Mouse (Mus musculus) thymus, postnatal 25 days (tissue): Measurements from ENCODE around the gene Galnt12.
A peak's percentile ranks its signal among the peaks of the same experiment; 100 is the strongest.

Experiments
- DNase-seq: peaks from one replicate; pipeline ENCODE4 v3.0.0; 2022

Gene Galnt12

DNA sequence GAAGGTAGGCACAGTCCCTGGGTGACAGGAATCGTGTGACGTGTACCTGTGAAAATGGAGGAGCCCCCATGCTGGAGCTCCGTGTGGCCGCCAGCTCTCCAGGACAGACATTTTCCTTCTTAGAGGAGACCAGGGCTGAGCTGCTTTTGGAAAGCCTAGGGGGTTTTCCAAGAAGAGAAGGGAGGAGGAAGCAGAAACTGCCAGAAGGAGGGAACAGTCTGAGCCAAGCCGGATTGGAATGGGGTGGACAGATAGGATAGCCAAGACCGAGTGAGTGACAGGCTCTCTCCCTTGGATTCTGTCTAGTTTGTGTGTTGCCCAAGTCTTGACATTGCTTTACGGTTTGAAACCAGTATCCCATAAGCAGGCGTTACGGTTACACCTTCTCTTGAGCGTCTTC, 11.9 kb downstream of the Galnt12 start:
- no peak for DNase-seq

DNA sequence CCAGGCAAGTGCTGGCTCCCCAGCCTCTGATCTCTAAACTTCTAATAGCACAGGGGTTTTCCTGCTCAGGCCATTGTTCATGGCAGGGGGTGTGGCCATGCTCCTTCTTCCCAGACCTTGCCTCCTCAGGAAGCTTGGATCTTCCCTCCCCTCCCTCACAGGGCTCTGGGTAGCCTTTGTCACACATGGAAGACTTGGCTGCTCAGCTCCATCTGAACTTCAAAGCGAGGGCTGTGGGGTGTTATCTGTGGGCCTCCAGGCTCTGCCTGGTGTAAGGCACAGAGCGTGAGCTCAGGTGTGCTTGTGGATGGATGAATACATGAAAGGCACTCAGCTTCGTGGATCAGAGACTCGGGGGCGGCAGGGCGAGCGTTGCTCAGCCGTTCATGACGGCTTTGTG, 20.2 kb downstream of the Galnt12 start:
- DNase-seq = no peak

DNA sequence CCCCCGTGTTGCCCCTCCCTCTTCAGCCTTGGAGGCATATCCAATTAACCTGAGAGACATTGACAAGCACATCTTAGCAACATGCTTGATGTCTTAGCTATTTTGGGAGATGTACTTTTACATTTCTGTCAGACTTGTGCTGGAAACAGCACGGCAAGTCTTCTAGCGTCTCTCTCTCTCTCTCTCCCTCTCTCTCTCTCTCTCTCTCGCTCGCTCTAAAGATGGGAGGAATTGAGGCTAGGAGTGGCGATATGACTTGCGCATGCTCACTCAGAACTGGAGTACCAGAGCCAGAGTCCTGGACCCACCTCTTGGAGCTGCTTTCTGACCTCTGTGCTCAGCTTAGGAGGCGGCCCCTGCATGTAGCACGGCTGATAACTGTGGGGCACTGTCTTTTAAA, 20.9 kb downstream of the Galnt12 start:
- DNase-seq = no peak

DNA sequence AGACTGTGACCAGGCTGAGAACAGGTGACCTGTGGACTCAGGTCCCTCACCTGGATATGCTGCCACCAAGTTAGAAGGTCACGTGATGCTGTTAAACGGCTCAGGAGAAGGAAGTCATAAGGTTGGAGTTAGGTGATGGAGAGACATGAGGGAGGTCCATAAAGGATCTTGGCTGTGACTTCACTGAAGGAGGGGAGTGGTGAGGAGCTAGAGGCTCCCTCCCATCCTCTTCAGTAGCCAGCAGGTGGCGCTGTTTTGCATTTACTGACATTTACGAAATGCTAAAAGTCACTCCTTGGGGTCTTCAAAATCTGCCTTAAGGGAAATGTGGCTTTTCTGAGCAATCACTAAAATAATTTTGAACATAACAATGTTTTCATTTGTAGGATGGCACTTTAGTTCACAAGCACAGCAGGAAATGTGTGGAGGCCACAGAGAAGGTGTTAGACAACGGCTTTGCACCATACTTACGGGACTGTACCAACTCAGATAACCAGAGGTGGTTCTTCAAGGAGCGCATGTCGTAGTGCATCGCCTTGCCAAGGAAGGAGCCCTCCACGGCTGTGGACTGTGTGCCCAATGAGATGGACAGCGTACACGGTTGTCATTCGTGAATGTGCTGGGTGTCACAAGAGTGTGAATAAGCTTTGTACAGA, 30.5 kb downstream of the Galnt12 start:
- peak; percentile 49 for DNase-seq

DNA sequence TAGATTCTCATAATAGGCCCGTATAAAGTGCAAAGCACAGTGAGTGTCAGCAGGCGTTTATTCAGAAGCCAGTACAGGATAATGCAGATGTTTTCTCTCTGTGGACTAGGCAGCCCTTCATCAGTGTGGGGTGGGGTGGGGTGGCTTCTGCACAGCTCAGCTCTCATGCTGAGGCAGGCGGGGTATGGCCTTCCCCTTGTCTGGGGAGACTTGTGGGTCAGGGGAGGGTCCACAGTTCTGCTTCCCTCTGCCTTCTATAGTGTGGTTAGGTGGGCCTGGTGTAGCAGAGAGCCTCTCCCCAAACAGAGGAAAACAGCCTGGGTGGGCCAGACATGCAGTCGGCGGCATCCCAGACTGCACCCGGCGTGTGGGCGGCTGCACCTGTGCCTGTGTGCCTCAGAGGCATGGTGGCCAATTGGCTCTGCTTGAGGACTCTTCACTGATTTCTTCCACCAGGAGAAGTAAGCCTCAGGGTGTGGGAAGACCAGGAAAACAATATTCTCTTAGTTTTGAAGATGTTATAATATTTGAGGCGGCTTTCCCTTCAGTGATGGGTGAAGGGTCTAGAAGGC, 32.5 kb downstream of the Galnt12 start:
- no peak for DNase-seq

DNA sequence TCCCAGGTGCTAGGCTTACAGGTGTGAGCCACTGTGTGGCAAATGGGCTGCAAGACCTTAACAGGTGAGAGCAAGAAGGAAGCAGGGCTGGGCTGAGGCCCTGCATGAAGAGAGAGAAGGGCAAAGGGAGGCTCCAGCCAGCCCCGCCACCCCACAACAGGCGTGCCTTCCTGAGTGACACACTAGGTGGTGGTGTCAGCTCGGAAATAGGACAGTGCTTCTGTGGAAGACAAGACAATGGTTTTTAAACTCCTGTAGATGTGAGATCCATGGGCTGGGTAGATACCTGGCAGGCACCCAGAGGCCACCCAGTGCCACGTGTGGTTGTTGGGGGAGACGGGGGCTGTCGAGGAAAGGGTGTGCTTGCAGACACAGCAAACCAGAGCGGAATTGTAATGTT, 36.8 kb downstream of the Galnt12 start:
- no peak for DNase-seq

DNA sequence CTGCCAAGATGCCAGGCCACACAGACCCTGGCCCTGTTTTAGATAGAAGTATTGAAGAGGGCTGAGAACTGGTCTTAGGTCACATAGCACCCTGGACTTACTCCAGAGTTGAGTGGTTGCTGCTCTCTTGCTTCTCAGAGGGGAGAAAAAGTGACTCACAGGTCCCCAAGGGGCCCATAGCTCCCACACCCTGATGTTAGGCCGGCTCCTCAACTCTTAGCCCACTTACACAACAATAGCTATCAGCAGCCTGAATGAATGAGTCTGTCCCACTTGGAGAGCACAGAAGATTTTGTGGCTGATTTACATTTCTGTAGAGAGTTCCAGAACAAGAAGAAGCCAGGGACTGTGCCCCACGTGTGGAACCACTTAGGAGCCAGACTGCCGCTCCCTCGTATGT, 37.9 kb downstream of the Galnt12 start:
- DNase-seq = no peak

DNA sequence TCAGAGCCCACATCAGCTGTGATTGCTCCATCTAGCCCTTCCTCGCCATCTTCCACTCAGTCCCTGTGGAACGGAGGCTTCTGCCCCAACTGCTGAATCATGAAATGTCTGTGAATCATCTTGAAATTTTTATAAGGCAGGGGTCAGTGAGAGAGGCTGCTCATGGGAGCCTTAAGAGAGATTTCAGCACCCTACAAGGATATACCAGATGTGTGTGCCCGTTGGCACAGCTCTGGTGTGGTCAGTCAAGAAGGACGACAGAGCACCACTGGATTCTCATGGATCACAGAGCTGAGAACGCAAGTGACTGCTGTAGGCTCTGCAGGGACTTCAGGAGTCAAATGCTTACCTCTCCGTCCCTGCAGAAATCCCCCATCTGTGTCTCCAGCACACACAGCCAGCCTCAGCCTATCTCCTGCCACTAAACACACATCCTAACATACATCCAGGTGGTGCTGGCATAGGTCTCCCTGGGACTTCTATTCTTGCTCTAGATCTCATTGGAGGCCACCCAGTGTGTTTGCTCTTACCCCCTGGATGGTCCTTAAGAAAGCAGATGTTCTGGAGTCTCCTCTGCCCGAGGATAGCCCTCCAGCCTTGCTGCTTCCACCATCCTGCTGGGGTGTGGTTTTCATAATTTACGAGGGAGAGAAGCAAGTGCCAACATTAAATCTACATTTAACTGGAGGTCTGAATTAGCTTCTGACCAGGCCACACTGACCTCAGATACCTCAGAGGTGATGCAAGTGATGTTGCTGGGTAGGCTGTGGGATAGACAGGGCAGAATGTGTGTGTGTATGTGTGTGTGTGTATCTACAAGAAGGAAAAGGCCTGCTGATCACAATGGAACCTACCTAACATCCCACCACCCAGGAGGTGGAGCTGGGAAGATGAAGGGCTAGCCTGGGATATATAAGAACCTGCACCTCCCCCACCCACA, 38.7 kb downstream of the Galnt12 start:
- no peak for DNase-seq

DNA sequence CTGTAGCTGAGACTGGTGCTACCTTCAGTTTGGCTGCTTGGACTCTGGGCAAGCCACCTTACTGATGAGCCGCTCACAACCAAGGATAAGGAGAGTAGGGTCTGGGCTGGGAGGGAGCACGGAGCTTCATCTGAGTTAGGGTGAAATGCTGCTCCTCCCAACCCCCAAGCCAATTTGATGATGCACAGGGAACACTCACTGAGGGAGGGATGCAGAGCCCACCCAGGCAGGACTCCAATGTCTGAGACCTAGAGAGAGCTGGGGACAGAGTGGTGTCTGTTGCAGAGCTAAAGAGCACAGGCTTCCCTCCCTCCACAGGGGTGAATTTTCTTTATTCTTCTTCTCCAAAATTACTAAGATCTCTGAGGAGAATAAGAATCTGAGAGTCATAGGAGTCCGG, 40.2 kb downstream of the Galnt12 start:
- DNase-seq = no peak

DNA sequence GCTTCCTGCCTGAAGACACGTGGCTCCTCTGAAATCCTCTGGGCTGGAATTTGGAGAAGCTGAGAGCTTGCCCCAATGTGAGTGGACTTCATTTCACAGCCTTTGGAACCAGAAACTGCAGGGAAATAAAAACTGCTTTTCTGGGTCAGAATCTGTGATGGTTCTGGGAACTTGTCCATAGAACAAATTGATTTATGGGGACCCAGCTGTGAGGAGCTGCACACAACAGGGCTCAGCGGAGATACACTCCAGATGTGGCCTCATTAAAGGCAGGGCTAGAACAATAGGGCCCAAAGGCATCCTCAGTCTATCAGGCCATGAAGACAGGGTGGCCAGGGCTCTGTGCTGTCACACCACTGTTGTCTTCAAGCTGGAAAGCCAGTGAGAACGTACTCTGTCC, 40.7 kb downstream of the Galnt12 start:
- DNase-seq = no peak

DNA sequence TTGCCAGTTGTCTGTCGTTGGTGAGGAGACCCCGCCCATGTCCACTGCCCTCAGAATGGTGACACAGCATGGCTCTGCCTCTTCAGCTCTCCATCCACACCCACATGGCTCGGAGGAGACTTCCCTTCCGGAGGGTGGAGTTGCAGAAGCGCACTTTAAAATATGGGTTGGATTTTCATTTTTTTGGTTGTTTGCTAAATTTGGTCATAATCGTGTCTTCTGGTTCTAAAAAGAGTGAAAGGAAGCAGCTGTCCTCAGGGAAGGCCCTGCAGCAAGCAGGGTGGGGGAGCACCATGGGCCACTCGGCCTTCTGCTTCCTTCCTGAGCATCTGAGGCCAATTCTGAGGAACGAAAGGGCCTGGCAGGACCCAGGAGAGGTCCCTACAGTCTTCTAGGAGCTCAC, 45.0 kb downstream of the Galnt12 start:
- DNase-seq = no peak

DNA sequence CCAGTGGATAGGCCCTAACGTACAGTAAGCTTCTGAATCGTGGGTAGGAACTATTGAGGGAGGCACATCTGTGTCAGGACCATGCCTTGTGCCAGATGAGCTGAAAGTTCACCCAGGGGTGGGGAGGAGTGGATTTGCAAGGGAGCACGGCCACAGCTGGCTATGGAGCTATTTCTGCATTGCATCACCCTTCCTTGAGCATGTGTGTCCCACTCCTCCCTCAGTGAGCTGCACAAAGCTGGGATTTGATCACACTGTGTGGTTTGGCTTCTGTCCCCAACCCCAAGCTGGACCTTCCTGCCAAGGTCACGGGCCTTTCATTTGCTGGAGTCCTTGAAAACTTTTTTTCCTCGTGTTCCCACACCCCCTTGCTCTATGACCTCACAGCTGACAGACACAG, 45.8 kb downstream of the Galnt12 start:
- no peak for DNase-seq

DNA sequence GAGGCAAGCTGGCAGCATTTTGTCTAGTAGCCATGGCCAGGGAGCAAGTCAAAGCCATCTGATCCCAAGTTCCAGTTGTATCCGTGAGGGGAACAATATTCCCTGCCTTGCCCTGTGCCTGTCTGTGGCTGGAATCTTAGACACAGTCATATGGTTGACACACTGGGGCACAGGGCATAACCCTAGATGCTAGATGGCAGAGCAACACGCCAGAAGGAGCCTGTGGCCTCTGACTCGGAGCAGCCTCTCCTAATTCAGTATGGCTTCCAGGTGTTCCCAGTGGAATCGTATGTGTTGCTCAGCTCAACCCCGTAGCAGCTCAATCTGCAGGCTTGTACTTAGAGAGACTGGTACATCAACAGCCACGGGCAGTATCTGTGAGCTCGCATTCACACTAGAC, 46.7 kb downstream of the Galnt12 start:
- no peak for DNase-seq

DNA sequence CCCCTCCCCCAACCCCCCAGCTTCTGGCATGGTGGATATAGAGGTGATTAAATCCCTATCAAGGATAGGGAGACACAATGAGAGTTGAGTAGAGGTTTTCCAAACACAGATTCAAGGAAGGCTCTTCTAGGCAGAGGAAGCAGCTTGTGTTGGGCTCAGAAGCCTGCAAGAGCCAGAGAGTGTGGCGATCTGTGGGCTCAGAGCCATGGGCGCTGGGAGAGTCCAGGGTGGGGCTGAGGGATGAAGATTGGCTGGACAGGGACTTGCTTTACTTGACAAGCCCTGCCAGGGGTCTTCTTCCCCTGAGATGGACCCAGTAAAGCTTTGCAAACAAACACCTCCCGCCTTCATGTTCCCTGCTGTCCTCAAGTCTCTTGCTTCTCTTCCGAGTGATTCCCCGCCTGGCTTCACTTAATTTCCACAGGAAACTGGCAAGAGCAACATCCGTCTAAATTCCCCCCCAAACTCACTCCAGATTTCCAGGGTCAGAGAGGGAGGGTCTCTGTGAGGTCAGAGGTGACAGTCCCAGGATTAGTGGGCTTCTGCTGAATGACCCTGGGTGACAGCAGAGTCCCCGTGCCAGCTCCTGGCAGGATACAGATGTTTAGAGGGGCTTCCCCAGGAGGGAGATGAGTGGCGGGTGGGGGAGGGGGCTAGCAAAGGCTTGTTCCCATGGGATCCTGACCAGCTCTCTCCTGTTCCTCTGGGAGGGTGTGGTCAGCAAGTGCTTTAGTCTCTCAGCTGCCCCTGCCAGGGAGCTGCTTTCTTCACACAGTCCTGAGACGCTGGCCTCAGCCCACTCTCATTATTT, 47.5 kb downstream of the Galnt12 start:
- no peak for DNase-seq

DNA sequence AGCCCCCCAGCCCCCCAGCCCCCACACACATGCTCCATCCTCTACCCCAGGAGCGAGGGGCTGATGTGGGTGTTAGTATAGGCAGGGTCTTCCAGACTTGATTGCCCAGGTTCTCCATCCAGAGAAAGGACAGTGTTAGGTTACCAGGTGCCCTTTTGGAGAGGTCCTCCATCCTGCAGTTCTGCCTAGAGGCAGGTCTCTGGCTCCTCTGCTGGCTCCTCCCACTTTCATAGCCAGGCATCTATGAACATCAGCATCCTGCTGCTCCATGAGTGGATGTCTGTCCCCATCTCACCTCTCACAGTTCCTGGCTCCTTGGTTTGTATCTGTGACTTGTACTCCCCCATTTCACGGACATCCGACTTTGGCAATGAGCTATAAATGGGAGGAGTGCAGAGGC, 48.6 kb downstream of the Galnt12 start:
- no peak for DNase-seq

DNA sequence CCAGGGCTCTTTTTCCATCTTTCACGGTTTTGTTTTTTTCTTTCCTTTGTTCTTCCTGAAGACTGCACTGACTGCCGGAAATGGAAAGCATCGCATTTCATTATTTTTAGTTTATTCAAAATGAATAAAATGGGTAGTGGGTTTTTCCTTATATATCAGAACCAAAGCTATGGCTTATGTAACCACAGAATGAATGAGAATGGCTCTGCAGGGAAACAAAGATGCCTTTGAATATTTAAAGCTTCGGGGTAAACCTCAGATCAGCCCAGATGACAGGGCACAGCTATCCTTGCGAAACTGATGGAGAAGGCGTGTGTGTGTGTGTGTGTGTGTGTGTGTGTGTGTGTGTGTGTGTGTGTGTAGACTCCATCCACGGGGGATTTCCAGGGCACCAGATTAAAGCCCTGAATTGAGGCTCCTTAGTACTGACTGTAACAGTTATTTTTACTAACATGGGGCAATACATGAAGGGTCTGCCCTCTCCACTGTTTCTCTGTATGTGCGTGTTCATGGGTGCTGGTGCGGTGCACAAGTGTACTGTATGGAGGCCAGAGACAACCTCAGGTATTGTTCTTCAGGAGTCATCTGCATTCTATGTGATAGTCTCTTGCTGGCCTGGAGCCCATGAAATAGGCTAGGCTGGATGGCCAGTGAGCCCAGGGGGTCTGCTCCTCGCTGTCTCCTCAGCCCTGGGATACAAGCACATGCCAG, 49.9 kb downstream of the Galnt12 start:
- no peak for DNase-seq

DNA sequence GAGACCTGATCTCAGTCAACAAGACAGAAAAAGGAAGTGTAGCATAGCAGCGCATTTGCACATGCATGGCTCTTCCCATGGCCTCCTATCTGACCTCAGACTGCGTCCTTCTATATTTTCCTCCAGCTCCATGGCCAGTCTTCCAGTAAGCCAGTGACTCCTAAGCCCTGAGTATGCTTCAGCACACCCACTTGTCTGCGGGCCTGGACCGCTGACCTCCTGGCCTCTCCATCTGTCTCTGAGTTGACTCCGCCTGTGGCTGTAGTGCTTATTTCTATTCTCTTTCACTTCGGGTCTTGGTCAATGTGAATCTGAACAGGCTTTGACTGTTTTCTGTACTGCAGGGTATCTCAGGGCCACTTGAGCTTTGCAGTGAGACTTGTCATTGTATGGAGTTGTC, 52.1 kb downstream of the Galnt12 start:
- DNase-seq = no peak

DNA sequence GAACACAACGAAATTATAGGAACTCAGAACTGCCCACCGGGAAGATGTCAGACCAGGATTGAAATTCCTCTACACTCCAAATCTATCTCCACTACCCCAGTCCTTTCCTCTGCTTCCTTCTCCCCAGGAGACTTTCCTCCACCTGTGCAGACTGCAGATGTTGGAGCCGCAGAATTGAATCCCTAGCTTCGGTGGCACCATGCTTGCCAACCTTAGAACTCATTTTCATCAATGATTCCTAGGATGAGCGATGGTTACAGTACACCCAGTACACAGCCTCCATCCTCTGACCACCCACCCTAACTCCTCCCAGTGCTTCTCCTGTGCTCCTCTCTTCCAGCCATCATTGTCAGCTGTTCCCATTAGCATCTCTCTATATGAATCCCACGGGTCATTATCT, 53.6 kb downstream of the Galnt12 start:
- DNase-seq = no peak

DNA sequence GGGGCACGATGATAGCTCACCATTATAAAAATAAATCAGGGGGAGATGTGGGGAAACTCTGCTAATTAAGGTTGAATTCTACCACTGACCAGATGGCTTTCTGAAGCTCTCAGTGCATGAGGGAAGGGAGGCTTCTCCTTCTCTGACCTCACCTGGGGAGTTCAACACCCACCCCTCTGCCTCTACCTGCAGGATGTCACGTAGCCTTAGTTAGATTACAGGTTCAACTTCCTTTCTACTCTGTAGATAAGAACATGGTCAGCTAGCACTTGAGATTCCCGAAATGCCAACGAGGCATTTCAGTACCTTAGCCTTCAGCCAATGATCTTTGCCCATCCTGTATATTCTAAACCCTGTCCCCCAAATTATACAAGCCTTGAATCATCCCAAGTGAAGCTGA, 54.9 kb downstream of the Galnt12 start:
- no peak for DNase-seq

DNA sequence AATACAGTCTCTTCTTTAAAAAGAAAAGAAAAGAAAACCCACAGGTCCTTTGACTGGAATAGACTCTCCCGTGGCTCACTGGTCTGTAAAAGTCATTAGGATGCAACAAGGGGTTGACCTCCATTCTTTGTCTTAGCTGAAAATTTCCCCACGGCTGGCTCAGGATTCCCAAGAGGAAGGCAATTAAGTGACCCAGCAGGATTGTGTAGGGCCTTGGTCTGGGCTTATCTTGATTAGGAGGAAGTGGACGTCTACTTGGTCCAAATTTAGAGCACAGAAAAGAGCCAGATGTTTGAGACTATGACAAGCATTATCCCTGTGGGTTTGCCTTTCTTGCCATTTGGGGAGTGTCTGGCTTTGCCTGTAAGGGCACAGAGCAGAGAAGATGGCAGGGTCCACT, 58.3 kb downstream of the Galnt12 start:
- no peak for DNase-seq

DNA sequence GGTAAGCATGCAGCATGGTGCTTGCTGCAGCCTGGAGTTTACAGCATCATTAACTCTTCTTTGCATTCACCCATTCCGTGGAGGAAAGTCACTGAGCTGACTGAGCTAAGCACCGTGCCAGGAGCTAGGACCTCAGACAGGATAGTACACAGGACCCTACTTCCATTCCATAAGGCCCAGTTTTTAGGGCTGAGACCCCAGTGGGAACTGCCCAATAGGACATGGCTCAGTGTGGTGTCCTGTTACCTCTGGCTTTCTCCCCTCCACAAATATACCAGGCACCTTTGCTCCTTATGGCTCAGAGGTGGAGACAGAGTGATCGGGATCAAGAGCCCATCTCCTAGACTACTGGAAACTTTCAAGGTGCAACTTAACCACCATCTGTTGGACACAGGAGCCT, 59.1 kb downstream of the Galnt12 start:
- no peak for DNase-seq

DNA sequence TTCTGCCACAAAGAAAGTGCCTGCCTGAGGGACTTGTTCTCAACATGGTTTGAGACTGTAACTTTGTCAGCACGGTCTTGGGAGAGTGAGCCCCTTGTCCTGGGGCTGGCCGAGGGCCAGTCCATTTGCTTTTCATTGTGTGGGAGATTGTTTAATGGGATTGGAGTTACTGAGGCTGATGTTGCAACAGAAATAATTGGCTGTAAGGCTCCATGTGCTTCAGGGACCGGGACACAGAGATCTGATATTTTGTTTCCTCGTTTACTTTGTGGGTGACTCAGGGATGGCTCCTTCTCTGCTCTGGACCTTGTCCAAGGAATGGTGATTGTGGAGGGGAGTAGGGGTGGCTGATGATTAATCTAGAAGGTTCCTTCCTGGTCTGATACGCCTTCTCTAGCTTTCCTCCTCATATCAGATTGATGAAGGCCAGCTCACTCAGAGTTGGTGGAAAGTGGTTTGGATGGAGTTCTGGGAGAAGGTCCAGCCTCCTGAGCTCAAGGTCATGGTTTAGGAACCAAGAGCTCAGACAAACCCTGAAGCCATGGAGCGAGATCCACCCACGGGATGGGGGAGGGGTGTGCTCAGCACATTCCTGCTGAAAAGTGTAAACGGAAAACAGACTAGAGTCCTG, 60.0 kb downstream of the Galnt12 start:
- no peak for DNase-seq
